Mouse (Mus musculus): ENCODE data around the gene Fut7.

- TF ChIP-seq POLR2A (IDR thresholded peaks at IDR 0.05; ENCODE audit: control insufficient read depth in 1 of 2, insufficient read depth in 1 of 2, low read depth in 1 of 2, low read length in 2 of 2, poor library complexity in 1 of 2) (no peak), CTCF (IDR thresholded peaks at IDR 0.05 in 2 of 3, conservative IDR thresholded peaks at IDR 0.05 in 1 of 3; ENCODE audit: control insufficient read depth in 1 of 3, insufficient read depth in 1 of 3, low read depth in 2 of 3, low read length in 3 of 3, poor library complexity in 1 of 3, severe bottlenecking in 1 of 3) (no peak), JUND (IDR thresholded peaks at IDR 0.05; ENCODE audit: low read depth, low read length) (no peak), ETS1 (IDR thresholded peaks at IDR 0.05; ENCODE audit: low read depth, low read length) (no peak), USF2 (IDR thresholded peaks at IDR 0.05; ENCODE audit: borderline replicate concordance in 1 of 2, insufficient read depth in 1 of 2, low read depth in 1 of 2, low read length in 2 of 2) (no peak), EP300 (IDR thresholded peaks at IDR 0.05; ENCODE audit: low read depth in 1 of 2, low read length in 2 of 2) (no peak)
Observed at GRCm38 (mm10) chr2:25467606-25468303, 44.7 kb downstream of the Fut7 start.
